Mouse (Mus musculus) C2C12 (cell line): ENCODE measurements around the gene Upp2.

Source experiments
- CTCF ChIP-seq: IDR thresholded peaks from one replicate; pipeline ENCODE4 v1.5.1; 2011; ENCODE audit not compliant: control insufficient read depth, insufficient read depth, insufficient read length
- MAX ChIP-seq: IDR thresholded peaks from one replicate; pipeline ENCODE4 v1.6.1; 2011; ENCODE audit warnings: mild to moderate bottlenecking, control low read depth

- TF ChIP-seq CTCF, result no peak
- TF ChIP-seq MAX, result no peak
Observed at GRCm38 (mm10) chr2:58530521-58530920, 36.6 kb upstream of the Upp2 start.
